Mouse (Mus musculus) CH12.LX (cell line): Measurements from ENCODE around the gene Vwf.

ENCODE experiments used
- CTCF ChIP-seq, 2 experiments: IDR thresholded peaks in 1 of 2; conservative IDR thresholded peaks in 1 of 2; 2 replicates each; pipeline ENCODE4 v1.5.1; 2011 to 2012; ENCODE audit warnings: low read depth in 2 of 2, low read length in 2 of 2, improper control_type of control experiment in 1 of 2, inconsistent platforms in 1 of 2, mild to moderate bottlenecking in 1 of 2, moderate library complexity in 1 of 2
- GABPA ChIP-seq: IDR thresholded peaks from 2 replicates; pipeline ENCODE4 v1.6.1; 2012; ENCODE audit warnings: low read depth, low read length, improper control_type of control experiment, inconsistent platforms; ENCODE audit not compliant: insufficient replicate concordance
- NRF1 ChIP-seq: IDR thresholded peaks from 2 replicates; pipeline ENCODE4 v1.6.1; 2014; ENCODE audit warnings: low read depth, mild to moderate bottlenecking, inconsistent platforms, low read length, improper control_type of control experiment, moderate library complexity
- POLR2AphosphoS2 ChIP-seq: IDR thresholded peaks from 2 replicates; pipeline ENCODE4 v1.6.1; 2011; ENCODE audit warnings: low read depth, low read length, improper control_type of control experiment
- SMC3 ChIP-seq: IDR thresholded peaks from 2 replicates; pipeline ENCODE4 v1.6.1; 2011; ENCODE audit warnings: low read depth, low read length, improper control_type of control experiment
- TBP ChIP-seq: conservative IDR thresholded peaks from 2 replicates; pipeline ENCODE4 v1.6.1; 2011; ENCODE audit warnings: low read depth, low read length, improper control_type of control experiment
- TCF12 ChIP-seq: IDR thresholded peaks from 2 replicates; pipeline ENCODE4 v1.6.1; 2014; ENCODE audit warnings: low read depth, mild to moderate bottlenecking, inconsistent platforms, low read length, improper control_type of control experiment
- ZNF384 ChIP-seq: IDR thresholded peaks from 2 replicates; pipeline ENCODE4 v1.6.1; 2012; ENCODE audit warnings: low read depth, low read length, improper control_type of control experiment, inconsistent platforms

DNA sequence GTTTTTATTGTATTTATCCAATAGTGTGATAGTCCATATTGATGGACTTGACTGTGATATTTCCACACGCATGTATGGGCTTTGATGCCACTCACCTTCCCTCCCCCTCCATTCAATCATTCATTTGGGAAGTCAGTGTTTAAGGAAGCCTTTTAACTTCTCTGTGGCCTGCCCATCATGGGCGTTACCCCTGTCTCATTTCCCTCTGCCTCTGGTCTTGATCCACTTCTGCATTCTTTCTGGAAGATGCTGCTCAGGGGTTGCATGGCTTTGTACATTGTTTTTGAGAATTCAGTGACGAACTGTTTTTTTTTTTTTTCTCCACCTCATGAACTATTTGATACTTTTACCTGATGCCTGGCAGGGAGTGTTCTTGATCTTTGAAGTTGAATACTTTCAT, 104.8 kb downstream of the Vwf start:
- TF ChIP-seq CTCF (conservative IDR thresholded peaks at IDR 0.05 in 1 of 2, IDR thresholded peaks at IDR 0.05 in 1 of 2; ENCODE audit: low read depth in 2 of 2, low read length in 2 of 2), result no peak
- TF ChIP-seq GABPA, result no peak
- TF ChIP-seq NRF1, result no peak
- TF ChIP-seq POLR2AphosphoS2, result no peak
- TF ChIP-seq ZNF384, result no peak
- TF ChIP-seq SMC3, result no peak
- no peak for TF ChIP-seq TBP
- no peak for TF ChIP-seq TCF12
